Mouse (Mus musculus) thymus, postnatal 10 days (tissue): Measurements from ENCODE around the gene Aqp2.

Experiments
- DNase-seq, 2 experiments: peaks; one replicate each; pipeline ENCODE4 v3.0.0; 2021; ENCODE audit warnings: low spot score in 2 of 2

Aqp2 gene

GRCm38 (mm10) chr15:99618595-99618994 is 39.7 kb downstream of the Aqp2 start:
- no peak for DNase-seq

DNA sequence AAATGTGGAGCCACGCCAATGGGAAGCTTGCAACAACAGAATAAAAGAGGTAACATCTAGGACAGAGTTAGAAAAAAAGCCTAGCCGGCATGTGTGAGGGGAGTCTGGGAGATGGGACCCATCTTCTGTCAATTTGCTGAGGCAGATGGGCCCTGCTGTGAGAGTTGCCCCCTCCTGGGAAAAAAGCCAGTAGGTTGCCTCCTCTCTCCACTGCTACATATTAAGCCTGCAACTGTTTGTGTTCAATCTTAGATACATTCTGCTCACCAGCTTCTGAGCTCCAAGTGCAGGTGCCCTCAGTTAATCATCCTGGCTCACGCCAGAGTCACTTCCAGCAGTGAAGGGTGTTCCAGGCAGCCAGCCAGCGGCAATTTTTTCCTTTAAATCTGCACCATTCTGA is 41.0 kb downstream of the Aqp2 start:
- DNase-seq, result no peak

GRCm38 (mm10) chr15:99622063-99622462 is 43.2 kb downstream of the Aqp2 start:
- DNase-seq, result no peak

GRCm38 (mm10) chr15:99631618-99632017 is 52.8 kb downstream of the Aqp2 start:
- no peak for DNase-seq
